Mouse (Mus musculus) cerebellum, postnatal 36 days (tissue): ENCODE results near the gene Krtap28-10.
"Not testable (repeated sequence)": the region's sequence is repeated elsewhere in the genome, so short reads cannot be mapped to it uniquely, and the experiment has no call there.

Source experiments
- DNase-seq, 2 experiments: peaks; one replicate each; pipeline ENCODE4 v3.0.0; 2021 to 2022; ENCODE audit warnings: mixed read lengths in 2 of 2

Krtap28-10 gene

DNA sequence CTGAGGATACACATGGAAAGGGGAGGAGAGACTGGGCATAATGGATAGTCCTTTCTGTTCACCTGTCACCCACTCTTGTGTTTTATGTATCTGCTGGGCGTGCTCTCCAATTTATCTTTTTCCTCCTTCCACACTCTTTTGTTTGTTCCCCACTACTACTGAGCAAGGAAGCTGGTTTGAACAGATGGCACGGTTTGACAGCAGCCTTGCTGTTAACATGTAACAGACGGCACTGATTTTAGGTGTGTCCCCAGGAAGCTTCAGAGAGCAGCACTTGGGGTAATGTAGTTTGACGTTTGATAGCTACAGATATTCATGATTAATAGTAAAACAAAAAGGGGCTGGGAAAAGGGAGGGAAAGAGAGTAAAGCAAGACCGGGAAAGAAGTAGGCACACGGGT is 34.8 kb downstream of the Krtap28-10 start:
- no peak for DNase-seq

GRCm38 (mm10) chr1:83006218-83007179 is 35.8 kb downstream of the Krtap28-10 start:
- DNase-seq = no peak

DNA sequence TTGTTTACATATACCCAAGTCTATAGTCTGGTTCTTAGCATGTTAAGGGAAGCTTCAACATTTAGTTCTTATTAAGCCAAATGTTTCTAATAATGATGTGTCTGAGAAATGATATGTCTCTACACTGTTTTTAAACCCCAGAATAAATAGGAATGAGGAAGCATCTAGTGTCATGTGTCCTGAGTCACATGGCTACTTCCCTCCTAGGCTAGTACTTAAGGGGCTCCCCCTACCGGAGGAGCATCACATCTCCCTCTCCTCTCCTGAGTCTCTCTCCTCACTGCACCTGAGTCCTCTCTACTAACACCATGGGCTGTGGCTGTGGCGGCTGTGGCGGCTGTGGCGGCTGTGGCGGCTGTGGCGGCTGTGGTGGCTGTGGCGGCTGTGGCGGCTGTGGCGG is 42.0 kb downstream of the Krtap28-10 start, which contains the start of gene Gm47959:
TSS of gene Gm47959 (plus strand) at position 243 of the 400 bp plus-strand sequence.
- not testable (repeated sequence) for DNase-seq

GRCm38 (mm10) chr1:82993947-82994346 is 48.3 kb downstream of the Krtap28-10 start:
- DNase-seq = no peak

GRCm38 (mm10) chr1:82992093-82992492 is 50.2 kb downstream of the Krtap28-10 start:
- DNase-seq = no peak

DNA sequence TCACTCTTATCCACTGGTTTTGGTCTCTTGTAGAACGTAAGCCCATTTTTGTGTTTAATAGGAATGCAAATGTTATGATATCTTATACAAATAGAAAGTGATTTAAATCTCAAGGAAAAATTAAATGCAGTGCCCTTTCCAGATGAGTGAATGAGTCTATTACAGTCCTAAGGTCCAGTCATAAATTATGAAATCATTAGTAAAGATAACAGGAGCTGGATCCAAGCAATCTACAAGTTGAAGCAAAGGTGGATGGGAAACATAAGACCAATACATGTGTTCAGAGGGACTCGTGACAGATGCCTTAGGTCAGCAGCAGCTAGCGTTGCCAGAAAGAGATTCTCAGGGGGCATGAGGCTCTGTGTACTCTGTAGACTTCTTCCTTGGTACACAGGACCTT is 50.7 kb downstream of the Krtap28-10 start:
- no peak for DNase-seq
